Mouse (Mus musculus) bone marrow macrophage, adult 2 months (primary cell): ENCODE measurements around the gene Tasp1. TPM values are rescaled to one million over a fixed set of nuclear protein-coding genes. Genes with fewer than 3 reads are reported as not detected.

Source experiments
- H3K27ac ChIP-seq: 2 replicates; pipeline ENCODE4 v1.5.1; 2012; ENCODE audit warnings: low read depth, low read length; ENCODE audit not compliant: insufficient read depth
- H3K4me1 ChIP-seq: 2 replicates; pipeline ENCODE4 v1.6.1; 2012; ENCODE audit warnings: low read length; ENCODE audit not compliant: control insufficient read depth, insufficient read depth
- H3K4me3 ChIP-seq: 2 replicates; pipeline ENCODE4 v1.5.1; 2012; ENCODE audit warnings: mild to moderate bottlenecking, low read length, moderate library complexity; ENCODE audit not compliant: insufficient read depth
- CTCF ChIP-seq: IDR thresholded peaks from 2 replicates; pipeline ENCODE4 v1.5.1; 2012; ENCODE audit warnings: low read depth, mild to moderate bottlenecking, low read length, moderate library complexity
- POLR2A ChIP-seq: IDR thresholded peaks from 2 replicates; pipeline ENCODE4 v1.6.1; 2012; ENCODE audit warnings: mild to moderate bottlenecking, low read depth, low read length, borderline replicate concordance
- polyA plus RNA-seq: library from polyadenylated mRNA; stranded (reverse); fragments of >200 nt; gene quantifications from 2 replicates; pipeline ENCODE4 v1.2.4, GENCODE M21; 2012; ENCODE audit not compliant: missing spikeins, insufficient read depth, insufficient read length

Gene Tasp1
- polyA plus RNA-seq, 1 experiment, result 2.9 TPM

DNA sequence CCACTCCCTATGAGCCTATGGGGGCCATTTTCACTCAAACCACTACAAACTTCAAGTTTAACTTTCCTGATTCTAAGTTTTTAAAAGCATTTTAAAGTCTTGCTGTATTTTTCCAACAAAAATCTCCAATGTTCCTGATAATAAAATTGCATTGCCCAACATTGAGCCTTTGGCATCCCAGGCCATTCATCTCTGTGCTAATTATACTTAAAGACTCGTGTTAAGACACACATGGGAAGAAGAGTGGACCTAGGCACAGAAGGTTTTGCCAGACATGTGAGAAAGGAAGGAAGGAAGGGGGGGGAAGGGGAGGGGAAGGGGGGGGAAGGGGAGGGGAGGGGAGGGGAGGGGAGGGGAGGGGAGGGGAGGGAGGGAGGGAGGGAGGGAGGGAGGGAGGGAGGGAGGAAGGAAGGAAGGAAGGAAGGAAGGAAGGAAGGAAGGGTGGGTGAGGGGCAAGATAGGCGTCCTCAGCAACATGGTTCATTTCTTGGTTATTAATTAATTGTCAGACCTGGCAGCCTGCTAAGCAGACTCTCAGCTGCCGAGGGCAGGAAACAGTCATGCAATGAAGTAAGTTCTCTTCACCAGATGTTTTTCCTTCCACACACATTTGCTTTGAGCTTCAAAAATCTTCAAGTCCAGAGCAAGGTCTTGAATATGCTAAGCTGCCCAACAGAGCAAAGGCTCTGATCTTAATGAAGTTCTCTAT, 207.0 kb downstream of the Tasp1 start:
- TF ChIP-seq POLR2A (no peak), CTCF (no peak)
- Histone ChIP-seq H3K27ac (no peak overlapping the region), H3K4me1 (no peaks in the 10 kb centered on the region), H3K4me3 (no peak overlapping the region)

DNA sequence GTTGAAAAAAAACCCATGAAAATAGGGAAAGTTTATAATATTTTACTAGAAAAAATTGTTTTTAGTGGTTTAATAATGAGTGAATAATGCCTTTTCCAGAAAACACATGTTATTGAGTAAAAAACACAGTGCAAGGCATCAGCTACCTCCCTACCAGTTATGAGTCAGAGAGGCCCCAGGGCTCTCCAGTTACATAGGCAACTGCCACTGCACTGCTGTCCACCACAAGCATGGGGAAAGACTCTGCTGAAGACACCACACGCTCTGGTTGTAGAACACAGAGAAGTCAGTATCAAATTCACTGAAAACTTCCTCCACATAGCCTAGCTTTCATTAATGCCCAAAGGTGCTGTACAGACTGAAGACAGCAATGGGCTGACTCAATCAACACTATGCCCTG, 217.0 kb downstream of the Tasp1 start:
- TF ChIP-seq CTCF (no peak), POLR2A (no peak)
- Histone ChIP-seq H3K4me3 (no peak overlapping the region), H3K4me1 (peaks cover 4% of the 10 kb centered on the region), H3K27ac (no peak overlapping the region)

DNA sequence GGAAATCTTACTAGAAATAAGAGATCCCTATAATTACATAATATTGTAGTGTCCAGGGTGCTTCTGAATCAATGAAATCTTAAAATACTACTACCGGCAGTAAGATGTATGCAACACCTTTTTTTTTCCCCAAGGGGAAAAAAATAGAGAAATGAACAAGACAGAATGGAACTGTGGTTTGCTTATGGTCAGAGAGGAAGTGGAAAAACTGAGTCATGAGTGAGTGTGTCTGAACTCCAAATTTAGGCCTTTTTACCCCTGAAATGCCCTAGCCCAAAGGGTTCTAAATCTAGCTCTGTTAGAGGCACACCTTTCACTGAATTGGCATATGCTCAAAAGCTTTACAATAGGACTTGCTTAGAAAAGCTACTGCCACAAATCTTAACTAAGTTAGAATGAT, 225.2 kb downstream of the Tasp1 start:
- no peak overlapping the region for H3K4me3 ChIP-seq
- TF ChIP-seq POLR2A (no peak), CTCF (no peak)
- H3K4me1 ChIP-seq, result peaks cover 5% of the 10 kb centered on the region
- no peak overlapping the region for H3K27ac ChIP-seq

DNA sequence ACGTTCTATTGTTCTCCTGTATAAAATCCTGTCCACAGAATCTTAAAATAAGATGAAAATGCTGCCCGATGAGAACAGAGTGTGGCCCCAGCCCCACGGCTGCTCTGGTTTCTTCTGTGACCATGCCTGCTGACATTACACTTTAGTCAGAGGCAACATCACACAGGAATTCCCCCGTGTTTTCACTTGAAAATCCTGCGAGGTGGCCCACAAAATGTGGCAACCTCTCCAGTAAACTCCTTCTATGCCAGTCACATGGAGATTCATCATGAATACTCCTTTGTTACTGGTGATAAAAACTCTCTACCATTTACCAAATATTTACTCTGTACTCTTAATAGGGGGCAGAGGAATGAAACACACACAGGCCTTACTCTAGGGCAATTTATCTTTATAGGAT, 225.7 kb downstream of the Tasp1 start:
- Histone ChIP-seq H3K27ac (peak overlapping the region; percentile 23; the same call in 1 of the 2 replicates), H3K4me1 (peaks cover 5% of the 10 kb centered on the region), H3K4me3 (no peak overlapping the region)
- TF ChIP-seq CTCF (no peak), POLR2A (no peak)

DNA sequence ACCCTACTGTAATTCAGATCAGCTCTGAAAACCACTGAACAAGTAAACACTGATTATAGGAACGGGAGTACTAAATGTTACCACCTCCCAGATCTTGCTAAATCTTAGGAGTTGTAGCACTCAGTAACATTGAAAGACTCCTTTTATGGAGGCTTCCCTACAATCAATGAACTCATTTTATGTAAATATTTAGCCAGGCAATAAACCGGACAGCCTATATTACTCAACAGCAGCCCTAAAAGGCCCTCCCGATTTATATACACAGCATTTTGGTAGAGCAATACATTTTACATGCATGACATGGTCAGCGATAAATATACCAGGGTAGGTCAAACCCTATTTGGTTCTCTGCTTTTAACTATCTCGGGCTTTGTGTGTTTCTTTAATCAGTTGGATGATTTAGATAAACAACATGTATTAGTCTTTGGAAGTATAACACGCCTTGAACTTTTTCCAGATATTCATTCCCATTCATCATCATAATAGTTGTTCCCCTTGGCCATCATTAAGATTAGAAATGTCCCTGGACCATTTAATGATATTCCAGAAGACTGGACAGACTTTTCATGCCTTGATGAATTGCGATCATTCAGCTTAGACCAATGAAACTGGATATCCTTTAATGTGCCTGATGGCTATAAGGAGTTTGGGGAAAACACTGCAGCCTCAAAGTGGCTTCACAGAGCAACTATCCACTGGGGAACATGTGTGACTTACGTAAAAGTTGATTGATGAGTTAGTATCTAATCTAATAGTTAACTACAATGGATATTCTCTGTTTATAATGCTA, 244.8 kb downstream of the Tasp1 start:
- Histone ChIP-seq H3K27ac (no peak overlapping the region), H3K4me1 (no peaks in the 10 kb centered on the region), H3K4me3 (no peak overlapping the region)
- no peak for TF ChIP-seq POLR2A
- no peak for TF ChIP-seq CTCF

DNA sequence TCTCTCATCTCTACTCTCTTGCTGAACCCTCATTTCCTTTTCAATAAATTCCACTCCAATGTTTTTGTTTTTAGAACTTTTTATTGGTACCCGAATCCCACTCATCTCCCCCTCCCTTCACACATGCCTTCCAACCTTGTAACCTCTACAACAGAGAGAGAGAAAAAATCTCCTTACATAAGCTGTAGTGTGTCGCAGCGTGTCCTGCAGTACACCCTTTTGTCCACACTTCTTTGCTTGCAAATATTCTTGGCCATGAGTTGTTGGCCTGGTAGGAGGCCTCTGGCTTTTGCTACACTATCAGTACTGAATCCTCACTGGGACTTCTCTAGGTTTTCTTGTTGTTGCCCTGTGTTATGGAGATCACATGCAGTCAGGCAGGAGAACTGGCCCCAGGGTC, 249.3 kb downstream of the Tasp1 start:
- H3K27ac ChIP-seq, result no peak overlapping the region
- TF ChIP-seq CTCF (no peak), POLR2A (no peak)
- H3K4me1 ChIP-seq, result no peaks in the 10 kb centered on the region
- H3K4me3 ChIP-seq, result no peak overlapping the region

DNA sequence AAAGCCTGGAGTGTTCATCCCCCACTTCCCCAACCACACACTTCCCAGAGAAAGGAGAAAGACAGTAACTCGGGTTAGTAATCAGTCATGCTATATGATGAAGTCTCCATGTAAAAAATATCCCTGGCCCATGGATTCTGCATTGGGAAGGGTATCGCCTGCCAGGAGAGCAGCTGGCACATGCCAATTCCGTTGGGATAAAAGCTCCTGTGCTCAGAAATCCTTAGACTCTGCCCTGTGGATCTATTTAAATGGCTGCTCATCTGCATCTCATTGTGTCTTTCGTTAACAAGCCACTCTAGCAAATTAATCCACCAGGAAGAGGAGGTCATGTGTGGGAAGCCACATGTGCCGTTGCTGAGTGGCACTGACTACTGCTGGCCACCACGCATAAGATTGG, 258.7 kb downstream of the Tasp1 start:
- Histone ChIP-seq H3K4me1 (no peaks in the 10 kb centered on the region), H3K4me3 (no peak overlapping the region), H3K27ac (no peak overlapping the region)
- TF ChIP-seq POLR2A (no peak), CTCF (no peak)

DNA sequence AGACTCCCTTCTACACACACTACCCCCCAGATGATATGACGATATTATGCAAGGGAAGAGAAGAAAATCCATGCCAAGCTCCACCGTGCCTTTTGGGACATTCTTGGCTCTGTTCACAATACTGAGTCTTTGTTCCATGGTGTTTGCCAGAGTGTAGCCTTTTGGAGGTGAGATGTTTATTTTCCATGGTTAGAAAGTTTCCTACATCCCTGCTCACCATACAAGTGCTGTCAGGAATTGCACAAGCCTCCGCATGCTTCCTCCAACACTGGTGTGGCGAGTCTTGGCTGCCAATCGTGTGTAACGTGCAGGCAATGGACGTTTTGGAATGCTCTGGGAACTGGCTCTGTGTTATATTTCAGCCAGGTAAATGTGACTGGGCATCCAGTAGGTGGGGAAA, 262.6 kb downstream of the Tasp1 start:
- Histone ChIP-seq H3K27ac (no peak overlapping the region), H3K4me1 (no peaks in the 10 kb centered on the region), H3K4me3 (no peak overlapping the region)
- TF ChIP-seq POLR2A, result no peak
- TF ChIP-seq CTCF, result no peak

DNA sequence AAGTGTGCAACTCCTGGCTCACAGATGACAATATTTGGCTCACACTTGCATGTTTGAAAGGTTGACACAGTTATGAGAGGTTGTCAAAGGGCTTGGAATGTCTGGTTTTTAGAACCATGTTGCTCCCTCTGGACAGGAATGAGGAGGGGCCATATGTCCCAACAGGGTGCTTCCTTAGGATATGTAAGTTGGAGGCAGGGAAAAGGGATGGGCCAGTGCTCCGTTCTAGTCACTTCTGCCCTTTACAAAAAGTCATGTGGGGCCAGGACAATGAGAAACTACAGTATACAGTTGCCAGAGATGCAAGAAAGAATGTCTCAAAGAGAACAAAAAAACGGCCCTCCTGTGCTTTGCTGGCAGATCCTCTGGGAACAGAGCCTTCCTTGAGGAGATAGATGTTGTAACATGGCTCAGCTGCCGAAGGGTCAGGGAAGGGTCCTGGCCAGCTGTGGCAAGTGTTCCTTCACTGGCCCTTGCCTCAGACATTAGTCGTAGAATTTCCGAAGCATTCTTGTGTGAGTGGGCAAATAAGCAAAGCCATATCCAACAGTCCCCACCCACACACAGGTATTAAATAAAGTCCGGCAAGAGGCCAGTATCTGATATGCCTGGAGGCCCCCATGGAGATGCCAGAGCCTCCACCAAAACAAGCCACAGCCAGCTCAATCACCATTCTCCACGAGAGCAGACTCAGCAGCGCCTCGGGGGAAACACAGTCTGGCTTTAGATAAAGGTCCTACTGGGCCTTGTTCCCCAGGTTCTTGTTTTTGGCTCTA, 274.1 kb downstream of the Tasp1 start:
- no peak for TF ChIP-seq CTCF
- no peak for TF ChIP-seq POLR2A

DNA sequence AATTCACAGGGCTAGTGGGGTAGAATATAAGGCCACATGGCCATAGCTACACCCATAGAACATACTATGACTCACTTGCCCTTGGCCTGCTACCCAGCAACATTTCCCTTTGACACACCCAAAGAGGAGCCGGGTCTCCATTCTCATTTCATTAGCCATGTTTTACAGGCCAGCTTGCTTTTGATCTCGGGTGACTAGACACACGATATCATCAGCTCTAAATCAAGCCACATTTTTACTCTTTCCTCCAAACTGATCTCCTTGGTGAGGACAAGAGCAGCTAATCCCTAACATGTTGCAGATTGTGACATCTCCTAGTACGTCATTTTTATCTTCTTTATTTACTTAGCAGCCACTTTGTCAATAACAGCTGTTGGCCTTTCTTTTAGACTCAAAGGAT, 277.9 kb downstream of the Tasp1 start:
- Histone ChIP-seq H3K4me1 (no peaks in the 10 kb centered on the region), H3K4me3 (no peak overlapping the region), H3K27ac (no peak overlapping the region)
- TF ChIP-seq POLR2A (no peak), CTCF (no peak)

More for the DNA sequence above, 274.1 kb downstream of the Tasp1 start:
- Histone ChIP-seq H3K4me1 (no peaks in the 10 kb centered on the region), H3K4me3 (no peak overlapping the region), H3K27ac (no peak overlapping the region)
